Mouse (Mus musculus): ENCODE results near the gene Naaladl1. TPM values are rescaled to one million over a fixed set of nuclear protein-coding genes. Genes with fewer than 3 reads are reported as not detected.

Gene Naaladl1
- polyA plus RNA-seq (2012; ENCODE audit: low replicate concordance) = 0.20 and 0.93 TPM in 2 replicates

DNA sequence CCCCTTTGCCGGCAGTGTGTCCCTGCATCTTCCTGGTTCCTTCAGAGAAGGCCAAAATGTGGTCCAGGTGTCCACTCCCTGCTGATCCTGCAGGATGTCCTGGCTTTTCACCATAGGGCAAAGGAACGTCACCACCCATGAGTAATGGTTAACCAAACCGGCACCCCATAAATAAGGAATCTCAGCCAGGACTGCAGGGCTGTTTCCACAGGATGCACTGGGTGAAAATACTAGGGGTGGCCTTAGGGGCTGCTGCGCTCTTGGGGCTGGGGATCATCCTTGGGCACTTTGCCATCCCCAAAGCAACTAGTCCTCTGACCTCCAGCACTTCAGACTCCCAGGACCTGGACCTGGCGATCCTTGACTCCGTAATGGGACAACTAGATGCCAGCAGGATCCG is at the start of gene Naaladl1:
Gene Naaladl1 (plus strand): TSS at position 197 of the 400 bp plus-strand sequence.

DNA sequence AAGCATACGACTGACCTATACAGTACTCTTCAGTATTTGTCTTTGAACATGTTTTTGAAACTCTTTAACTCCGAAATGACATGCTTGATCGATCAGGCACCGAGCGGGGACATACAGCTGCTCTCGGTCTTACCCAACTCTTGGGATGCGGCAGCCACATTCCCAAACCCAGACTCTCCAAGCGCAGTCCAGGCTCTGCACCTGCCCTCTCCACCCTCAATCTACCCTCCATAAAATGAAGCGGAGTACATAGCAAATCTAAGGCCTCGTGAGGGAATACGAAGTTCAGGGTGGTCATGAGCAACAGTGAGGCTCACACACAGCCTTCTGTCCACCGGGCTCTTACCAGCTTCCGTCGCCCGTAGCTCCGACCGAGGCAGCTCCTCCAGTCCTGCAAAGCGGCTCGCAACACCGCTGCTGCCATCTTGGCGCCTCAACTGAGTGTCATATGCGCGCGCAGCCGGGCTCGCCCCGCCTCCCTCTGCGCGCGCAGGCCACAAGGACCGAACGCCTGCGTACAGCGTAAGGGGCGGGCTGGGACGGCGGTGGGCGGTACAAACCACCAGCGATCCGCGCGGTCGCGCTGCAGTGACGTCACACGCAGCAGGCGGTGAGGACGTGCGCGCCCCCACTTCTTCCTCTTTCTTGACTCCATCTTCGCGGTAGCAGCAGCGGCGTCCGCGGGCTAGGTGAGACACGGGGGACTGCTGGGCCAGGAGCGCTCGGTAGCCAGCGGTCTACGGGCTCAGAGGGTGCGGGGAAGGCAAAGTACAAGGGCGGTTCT is 48.1 kb upstream of the Naaladl1 start, which contains the start of the genes Mrpl49 and Fau:
Gene Mrpl49 (minus strand): TSS at position 473 of the 784 bp plus-strand sequence.
Gene Fau (plus strand): TSS at position 532 of the 784 bp plus-strand sequence.

DNA sequence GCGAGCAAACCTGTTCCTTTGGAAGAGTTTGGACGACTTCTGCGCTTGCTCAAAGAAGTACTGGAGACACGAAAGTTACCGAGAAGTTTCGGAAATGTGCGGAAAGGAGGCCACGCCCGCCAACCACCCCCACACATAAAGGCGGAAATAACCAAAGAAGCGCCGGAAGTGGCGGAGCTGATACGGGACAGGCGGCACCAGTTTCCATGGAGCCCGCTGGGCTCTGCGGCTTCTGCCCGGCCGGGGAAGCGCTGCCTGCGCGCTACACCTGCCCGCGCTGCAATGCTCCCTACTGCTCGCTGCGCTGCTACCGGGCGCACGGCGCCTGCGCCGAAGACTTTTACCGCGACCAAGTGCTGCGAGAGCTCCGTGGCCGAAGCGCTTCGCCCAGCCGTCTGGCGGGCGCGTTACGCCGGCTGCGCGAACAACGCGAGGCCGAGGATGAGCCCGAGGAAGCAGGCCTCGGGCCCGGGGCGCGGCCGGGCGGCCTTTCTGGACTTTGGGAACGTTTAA is 44.5 kb upstream of the Naaladl1 start, which contains the start of gene Znhit2:
Gene Znhit2 (plus strand): TSS at position 172 of the 513 bp plus-strand sequence.

DNA sequence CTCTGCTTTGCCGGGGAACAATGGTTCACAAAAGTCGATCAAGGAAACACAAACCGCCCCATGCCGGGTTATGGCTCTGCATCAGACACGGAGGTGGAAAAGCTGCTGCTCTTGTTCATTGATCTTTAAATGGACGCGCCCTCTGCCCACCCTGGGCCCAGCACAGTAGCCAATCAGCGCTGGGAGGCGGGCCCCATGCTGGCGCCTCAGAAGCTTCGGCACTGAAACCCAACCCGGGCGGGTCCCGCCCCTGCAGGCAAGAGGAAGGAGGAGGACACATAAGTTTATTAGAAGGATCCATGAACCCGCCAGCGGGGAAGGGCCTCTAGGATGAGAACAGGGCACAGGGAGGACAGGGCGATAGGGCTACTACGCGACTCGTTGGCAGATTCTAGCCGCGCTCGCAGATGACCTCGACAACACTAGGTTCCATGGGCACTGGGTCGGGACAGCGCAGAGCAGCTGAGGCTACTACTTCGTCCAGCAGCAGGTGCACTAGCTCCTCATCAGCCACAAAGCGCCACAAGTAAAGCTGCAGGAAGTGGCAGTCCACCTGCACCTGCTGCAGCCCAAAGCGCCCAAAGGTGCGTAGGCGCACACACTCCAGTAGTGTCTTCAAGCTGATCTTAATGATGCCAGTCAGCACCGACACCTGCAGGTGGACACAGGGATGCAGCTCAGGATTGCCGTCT is 37.7 kb upstream of the Naaladl1 start, which contains the start of gene Tm7sf2:
Gene Tm7sf2 (minus strand): TSS at position 650 of the 692 bp plus-strand sequence.

DNA sequence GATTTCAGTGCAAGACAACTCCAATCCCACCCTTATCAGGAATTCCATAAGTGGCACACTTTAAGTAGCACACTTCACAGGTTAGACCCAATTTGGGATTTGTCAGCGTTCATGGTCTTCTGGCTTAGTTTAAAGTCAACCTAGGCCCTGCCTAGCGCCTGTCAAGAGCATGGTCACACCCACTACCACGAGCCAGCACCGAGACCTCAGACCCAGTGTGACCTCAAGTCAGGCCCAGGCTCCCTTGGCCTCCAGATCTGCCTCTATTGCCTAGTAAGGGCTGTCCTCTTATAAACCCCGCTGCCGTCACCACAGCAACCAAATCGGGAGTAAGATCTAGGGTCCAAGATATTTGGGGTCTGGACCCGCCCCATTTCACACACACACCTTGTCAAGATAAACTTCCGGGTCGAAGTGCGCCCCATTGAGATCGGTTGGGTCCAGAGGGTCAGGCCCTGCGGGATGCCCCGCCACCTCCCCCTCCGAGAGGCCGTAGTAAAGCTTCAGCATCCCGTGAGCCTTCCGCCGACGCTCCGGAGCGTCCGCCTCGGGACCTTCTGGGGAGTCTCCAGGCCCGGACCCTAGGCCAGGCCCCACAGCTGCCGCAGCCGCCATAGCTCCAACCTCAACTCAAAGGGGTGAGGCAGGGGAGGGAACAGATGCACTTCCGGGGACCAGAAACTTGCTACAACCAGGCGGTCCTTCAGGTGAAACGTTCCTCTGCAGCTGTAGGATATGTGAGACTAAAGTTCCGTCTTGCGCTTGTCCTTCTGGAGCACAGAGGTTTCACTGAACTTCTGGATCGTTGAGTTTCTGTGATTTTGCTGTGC is 28.8 kb upstream of the Naaladl1 start, which contains the start of gene Vps51:
Gene Vps51 (minus strand): TSS at position 668 of the 830 bp plus-strand sequence.

DNA sequence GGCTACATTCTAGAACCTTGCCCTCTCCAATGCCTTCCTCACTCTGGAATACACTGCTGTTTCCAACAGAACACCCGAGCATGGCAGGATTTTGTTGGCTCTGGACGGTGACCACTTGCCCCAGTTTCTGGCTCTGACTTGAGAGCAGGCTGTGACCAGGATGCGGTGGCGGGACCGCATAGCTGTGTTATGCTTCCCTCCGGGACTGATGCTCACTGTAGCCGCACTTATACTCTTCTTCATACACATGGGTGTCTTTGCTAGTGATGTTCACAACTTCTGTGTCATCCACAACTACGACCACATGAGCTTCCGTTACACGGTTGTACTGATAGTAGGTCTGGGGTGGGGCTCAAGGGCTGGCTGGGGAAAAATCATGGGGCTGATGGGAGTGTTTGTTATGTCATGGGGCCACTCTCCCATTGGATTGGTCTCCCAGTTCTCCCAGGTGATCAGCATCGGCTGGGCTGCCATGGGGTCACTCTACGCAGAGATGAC is 25.6 kb upstream of the Naaladl1 start, which contains the start of gene Tmem262:
Gene Tmem262 (plus strand): TSS at position 51 of the 498 bp plus-strand sequence.

DNA sequence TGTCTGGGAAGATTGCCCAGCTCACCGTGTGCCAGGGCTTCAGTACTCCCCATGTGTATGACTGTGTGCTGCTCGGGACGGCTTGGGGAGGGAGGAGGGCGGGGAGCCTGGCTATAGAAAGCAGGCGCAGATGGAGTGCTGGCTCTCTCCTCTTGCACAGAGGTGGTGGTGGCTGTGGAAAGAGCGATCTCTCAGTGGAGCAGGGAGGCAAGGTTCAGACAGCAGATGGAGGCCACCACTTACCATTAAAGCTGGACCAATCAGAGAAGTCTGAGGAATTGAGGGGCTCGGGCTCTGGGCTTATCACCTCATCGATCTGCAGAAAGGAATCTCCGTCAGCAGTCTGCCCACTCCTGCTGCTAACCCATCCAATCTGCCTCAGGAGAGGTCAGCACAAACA is 23.4 kb upstream of the Naaladl1 start, which contains the start of gene Gm28374:
Gene Gm28374 (minus strand): TSS at position 101 of the 400 bp plus-strand sequence.

DNA sequence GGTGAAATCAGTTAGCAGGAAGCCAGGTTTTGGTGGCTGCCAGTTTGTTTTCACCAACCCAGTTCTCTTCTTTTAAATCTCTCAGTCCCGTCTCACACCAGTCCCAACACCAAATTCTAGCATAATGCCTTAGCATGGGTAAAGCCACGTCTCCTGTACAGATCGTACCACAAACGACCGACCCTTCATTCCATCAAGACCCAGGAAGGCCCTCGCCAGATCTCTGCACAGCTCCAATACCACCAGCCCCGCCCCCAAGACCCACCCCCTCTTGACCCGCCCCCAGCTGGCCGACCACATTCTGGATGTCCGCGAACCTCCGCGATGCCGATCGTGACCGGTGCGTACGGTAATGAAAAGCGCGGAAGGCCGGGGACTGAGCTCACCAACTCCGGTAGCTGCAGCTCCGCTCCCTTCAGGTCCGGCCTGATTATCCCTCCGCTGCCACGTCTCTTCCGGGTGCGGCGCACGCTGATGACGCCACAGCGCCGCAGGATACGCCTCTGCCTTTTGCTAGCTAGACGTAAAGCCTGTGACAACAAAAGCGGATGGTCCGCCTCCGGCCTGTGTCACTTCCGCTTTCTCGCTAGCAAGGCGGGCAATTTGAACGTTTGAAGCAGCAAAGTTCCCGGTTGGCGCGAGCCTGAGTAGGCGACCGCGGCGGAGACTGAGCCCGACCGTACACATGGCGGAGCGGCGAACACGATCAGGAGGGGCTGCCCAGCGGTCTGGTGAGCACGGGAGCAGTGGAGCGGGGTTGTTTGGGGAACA is 20.9 kb upstream of the Naaladl1 start, which contains the start of the genes Zfpl1 and Cdca5:
Gene Zfpl1 (minus strand): TSS at position 479 of the 771 bp plus-strand sequence.
Gene Cdca5 (plus strand): TSS at position 506 of the 771 bp plus-strand sequence.

DNA sequence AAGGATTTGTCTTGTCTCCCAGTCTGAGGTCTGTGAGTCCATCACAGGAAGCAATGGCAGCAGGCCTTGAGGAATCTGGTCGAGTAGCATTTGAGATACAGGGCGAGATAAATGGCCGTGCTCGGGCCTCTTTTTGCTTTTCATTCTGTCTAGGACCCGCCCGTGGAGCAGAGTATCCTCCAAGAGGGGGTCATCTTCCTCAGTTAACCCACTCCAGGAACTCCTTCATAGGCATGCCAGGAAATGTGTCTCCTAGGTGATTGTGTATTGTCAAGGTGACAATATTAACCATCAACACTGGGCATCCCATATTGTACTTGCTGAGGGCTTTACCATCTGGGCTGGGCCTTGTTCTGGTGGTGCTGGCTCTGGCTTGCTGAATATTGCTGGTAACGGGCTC is 11.5 kb upstream of the Naaladl1 start, which contains the start of gene AC131692.1:
Gene AC131692.1 (plus strand): TSS at position 301 of the 400 bp plus-strand sequence.

DNA sequence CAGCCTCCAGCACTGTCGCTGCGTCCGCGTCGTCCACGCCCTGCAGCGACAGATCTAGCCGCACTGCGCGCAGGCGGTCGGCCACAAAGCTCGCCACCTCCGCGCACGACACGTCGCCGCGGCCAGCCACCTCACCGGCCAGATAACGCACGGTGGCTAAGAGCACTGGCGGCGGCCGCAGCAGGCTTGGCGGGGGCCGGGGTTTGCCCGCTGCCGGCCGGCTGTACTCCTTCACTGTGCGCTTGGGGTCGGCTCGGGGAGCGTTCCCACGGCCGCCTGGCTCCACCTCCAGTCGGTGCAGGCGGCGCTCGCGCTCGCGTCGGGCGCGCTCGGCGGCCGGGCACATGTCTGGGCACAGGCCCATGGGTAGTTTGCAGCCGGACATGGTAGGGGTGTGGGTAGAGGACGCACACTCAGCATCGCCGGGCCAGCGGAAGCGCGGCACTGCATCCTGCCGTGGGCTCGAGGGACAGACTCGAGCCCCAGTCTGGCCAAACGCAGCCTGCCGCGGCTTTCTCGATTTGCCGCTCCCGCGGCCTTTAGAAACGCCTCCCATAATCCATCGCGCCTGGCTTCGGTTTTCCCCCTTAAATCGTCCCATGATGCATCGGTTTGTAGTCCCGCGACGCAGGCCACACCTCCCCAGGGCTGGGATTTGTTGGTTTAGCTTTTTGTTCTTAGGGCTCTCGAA is 12.5 kb downstream of the Naaladl1 start, which contains the start of gene Sac3d1:
Gene Sac3d1 (minus strand): TSS at position 665 of the 691 bp plus-strand sequence.

DNA sequence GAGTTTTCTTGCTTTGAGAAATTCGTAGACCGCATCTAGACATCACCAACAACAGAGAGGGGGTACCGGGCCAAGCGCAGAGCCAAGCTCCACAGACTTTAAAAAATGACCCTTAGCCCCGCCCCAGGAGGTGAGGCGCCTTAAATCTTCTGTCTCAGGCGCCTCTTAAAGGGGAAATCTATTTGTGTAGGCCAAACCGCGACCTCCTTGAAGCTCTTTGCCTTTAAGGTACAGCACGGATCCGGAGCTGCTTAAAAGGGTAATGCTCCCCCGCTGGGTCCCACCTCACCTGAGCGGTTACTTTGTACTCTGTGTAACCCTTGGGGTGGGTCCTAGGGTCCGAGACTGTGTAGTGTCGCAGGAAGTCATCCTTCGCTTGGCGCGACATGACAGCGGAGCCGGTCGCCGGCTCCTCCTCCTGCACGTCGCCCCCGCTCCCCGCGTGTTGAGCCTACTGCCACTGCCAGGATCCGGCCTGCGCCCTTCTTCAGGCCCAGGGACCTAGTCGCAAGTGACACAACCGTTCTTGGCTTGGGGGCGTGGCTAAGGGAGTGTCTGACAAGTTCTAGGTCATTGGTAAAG is 22.3 kb downstream of the Naaladl1 start, which contains the start of gene Snx15:
Gene Snx15 (minus strand): TSS at position 545 of the 582 bp plus-strand sequence.

DNA sequence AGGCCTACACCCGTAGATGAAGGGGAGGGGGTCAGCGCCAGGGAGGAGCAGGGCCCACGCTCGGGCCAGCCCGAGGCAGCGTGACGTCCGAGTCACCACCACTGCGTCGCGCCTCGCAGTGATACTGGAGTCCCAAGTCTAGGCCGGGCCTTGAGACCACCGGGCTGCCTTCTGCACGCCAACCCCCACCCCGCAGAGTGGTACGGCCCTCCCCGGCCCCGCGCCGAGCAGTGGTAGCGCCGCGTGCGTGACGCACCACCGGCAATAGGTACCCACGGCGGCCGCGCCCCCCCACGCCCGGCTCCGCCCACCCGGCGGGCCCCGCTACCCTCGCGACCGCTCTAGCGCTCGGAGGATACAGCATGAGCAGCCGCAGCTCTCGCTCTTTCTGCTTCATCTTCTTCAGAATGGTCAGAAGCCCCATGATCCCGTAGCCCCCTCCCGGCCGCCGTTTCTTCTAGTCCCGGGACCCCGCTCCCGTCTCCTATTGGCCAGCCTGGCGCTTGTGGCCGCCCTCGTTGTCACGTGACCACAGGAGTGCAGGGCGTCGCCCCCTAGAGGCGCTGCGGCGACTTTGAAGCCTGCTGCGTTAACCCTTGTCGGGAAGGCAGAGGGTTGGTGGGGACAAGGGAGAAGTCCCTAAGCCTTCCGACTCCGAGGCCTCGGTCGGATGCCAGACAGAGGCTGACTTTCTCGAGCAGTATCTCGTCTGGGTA is 35.3 kb downstream of the Naaladl1 start, which contains the start of gene Batf2:
Gene Batf2 (plus strand): TSS at position 306 of the 716 bp plus-strand sequence.

DNA sequence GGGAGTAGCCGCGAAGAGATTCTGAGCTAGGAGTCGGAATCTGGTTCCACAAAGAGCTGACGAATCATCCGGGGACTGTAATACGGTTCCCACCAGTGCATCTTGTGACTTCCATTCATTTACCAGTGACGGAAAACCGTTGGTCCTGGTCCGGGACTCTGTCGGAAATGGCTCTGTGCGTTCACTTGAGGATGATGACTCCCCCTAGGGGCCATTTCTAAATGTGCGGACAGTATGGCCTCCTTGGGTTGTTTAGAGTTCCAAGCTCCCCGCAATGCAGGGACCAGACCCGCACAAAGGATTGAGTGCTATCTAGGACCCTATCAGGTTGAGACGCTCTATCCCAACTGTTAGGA is 35.8 kb downstream of the Naaladl1 start, which contains the start of gene Arl2:
Gene Arl2 (minus strand): TSS at position 155 of the 356 bp plus-strand sequence.

Other genes starting within 250 kb of the Naaladl1 start
- 18.0 and 18.2 TPM in 2 replicates for gene Frmd8, start 230.5 kb upstream of the Naaladl1 start, polyA plus RNA-seq (2012; ENCODE audit: low replicate concordance)
- gene Slc25a45, start 228.0 kb upstream of the Naaladl1 start, polyA plus RNA-seq (2012; ENCODE audit: low replicate concordance) = 0.65 and 5.0 TPM in 2 replicates
- gene Tigd3, start 211.6 kb upstream of the Naaladl1 start, polyA plus RNA-seq (2012; ENCODE audit: low replicate concordance) = 1.4 and 2.3 TPM in 2 replicates
- gene Dpf2, start 192.8 kb upstream of the Naaladl1 start, polyA plus RNA-seq (2012; ENCODE audit: low replicate concordance) = 15.3 and 54.9 TPM in 2 replicates
- 1.8 and 1.9 TPM in 2 replicates for gene Cdc42ep2, start 181.0 kb upstream of the Naaladl1 start, polyA plus RNA-seq (2012; ENCODE audit: low replicate concordance)
- gene Pola2, start 141.6 kb upstream of the Naaladl1 start, polyA plus RNA-seq (2012; ENCODE audit: low replicate concordance) = 42.9 and 62.3 TPM in 2 replicates
- gene Slc22a20, start 119.6 kb upstream of the Naaladl1 start, polyA plus RNA-seq (2012; ENCODE audit: low replicate concordance) = not detected in 2 replicates
- 74.6 and 291 TPM in 2 replicates for gene Capn1, start 89.9 kb upstream of the Naaladl1 start, polyA plus RNA-seq (2012; ENCODE audit: low replicate concordance)
- 304 and 363 TPM in 2 replicates for gene Syvn1, start 59.2 kb upstream of the Naaladl1 start, polyA plus RNA-seq (2012; ENCODE audit: low replicate concordance)
- 36.6 and 41.0 TPM in 2 replicates for gene Mrpl49, start 48.0 kb upstream of the Naaladl1 start, polyA plus RNA-seq (2012; ENCODE audit: low replicate concordance)
- gene Fau, start 47.9 kb upstream of the Naaladl1 start, polyA plus RNA-seq (2012; ENCODE audit: low replicate concordance) = 2,048 and 2,675 TPM in 2 replicates
- 70.2 and 84.6 TPM in 2 replicates for gene Znhit2, start 44.6 kb upstream of the Naaladl1 start, polyA plus RNA-seq (2012; ENCODE audit: low replicate concordance)
- 15.8 and 19.5 TPM in 2 replicates for gene Tm7sf2, start 37.4 kb upstream of the Naaladl1 start, polyA plus RNA-seq (2012; ENCODE audit: low replicate concordance)
- 35.5 and 99.7 TPM in 2 replicates for gene Vps51, start 28.6 kb upstream of the Naaladl1 start, polyA plus RNA-seq (2012; ENCODE audit: low replicate concordance)
- gene Tmem262, start 25.7 kb upstream of the Naaladl1 start, polyA plus RNA-seq (2012; ENCODE audit: low replicate concordance) = not detected in 2 replicates
- 0.28 and 0.30 TPM in 2 replicates for gene Gm28374, start 23.5 kb upstream of the Naaladl1 start, polyA plus RNA-seq (2012; ENCODE audit: low replicate concordance)
- gene Zfpl1, start 20.8 kb upstream of the Naaladl1 start, polyA plus RNA-seq (2012; ENCODE audit: low replicate concordance) = 50.1 and 66.4 TPM in 2 replicates
- gene Cdca5, start 20.8 kb upstream of the Naaladl1 start, polyA plus RNA-seq (2012; ENCODE audit: low replicate concordance) = 7.7 and 8.7 TPM in 2 replicates
- gene AC131692.1, start 11.4 kb upstream of the Naaladl1 start, polyA plus RNA-seq (2012; ENCODE audit: low replicate concordance) = 3.5 and 18.8 TPM in 2 replicates
- gene Sac3d1, start 12.9 kb downstream of the Naaladl1 start, polyA plus RNA-seq (2012; ENCODE audit: low replicate concordance) = 87.4 and 104 TPM in 2 replicates
- gene Snx15, start 22.5 kb downstream of the Naaladl1 start, polyA plus RNA-seq (2012; ENCODE audit: low replicate concordance) = 197 and 367 TPM in 2 replicates
- 0.21 and 2.0 TPM in 2 replicates for gene Batf2, start 35.2 kb downstream of the Naaladl1 start, polyA plus RNA-seq (2012; ENCODE audit: low replicate concordance)
- gene Arl2, start 35.8 kb downstream of the Naaladl1 start, polyA plus RNA-seq (2012; ENCODE audit: low replicate concordance) = 33.5 and 55.6 TPM in 2 replicates
- not detected in 2 replicates for gene Majin, start 78.6 kb downstream of the Naaladl1 start, polyA plus RNA-seq (2012; ENCODE audit: low replicate concordance)
- gene Gpha2, start 120.6 kb downstream of the Naaladl1 start, polyA plus RNA-seq (2012; ENCODE audit: low replicate concordance) = not detected in 2 replicates
- gene Ppp2r5b, start 130.1 kb downstream of the Naaladl1 start, polyA plus RNA-seq (2012; ENCODE audit: low replicate concordance) = 283 and 355 TPM in 2 replicates
- gene Atg2a, start 135.9 kb downstream of the Naaladl1 start, polyA plus RNA-seq (2012; ENCODE audit: low replicate concordance) = 79.9 and 150 TPM in 2 replicates
- gene Ehd1, start 170.9 kb downstream of the Naaladl1 start, polyA plus RNA-seq (2012; ENCODE audit: low replicate concordance) = 333 and 398 TPM in 2 replicates
- 12.1 and 13.6 TPM in 2 replicates for gene Cdc42bpg, start 200.7 kb downstream of the Naaladl1 start, polyA plus RNA-seq (2012; ENCODE audit: low replicate concordance)
- 279 and 329 TPM in 2 replicates for gene Men1, start 229.2 kb downstream of the Naaladl1 start, polyA plus RNA-seq (2012; ENCODE audit: low replicate concordance)
- 79.8 and 117 TPM in 2 replicates for gene Map4k2, start 235.4 kb downstream of the Naaladl1 start, polyA plus RNA-seq (2012; ENCODE audit: low replicate concordance)